Mouse (Mus musculus) liver (tissue): ENCODE measurements around the gene Maea.
A peak's percentile ranks its signal among the peaks of the same experiment; 100 is the strongest.

Experiments
- DNase-seq: peaks from one replicate; pipeline ENCODE4 v3.0.0-alpha.2; 2020; ENCODE audit warnings: mixed read lengths

Maea gene

GRCm38 (mm10) chr5:33358467-33358866 lies 23.2 kb downstream of the Maea start:
- no peak for DNase-seq

- no peak for DNase-seq
Measured at GRCm38 (mm10) chr5:33363263-33363662, 28.0 kb downstream of the Maea start.

GRCm38 (mm10) chr5:33368651-33369050 lies 33.3 kb downstream of the Maea start:
- no peak for DNase-seq

GRCm38 (mm10) chr5:33371137-33371536 lies 35.8 kb downstream of the Maea start:
- DNase-seq, result peak; percentile 53

- DNase-seq, result peak; percentile 57
Measured at GRCm38 (mm10) chr5:33371668-33372067, 36.4 kb downstream of the Maea start.

- no peak for DNase-seq
Measured at GRCm38 (mm10) chr5:33372331-33373038, 37.2 kb downstream of the Maea start.

GRCm38 (mm10) chr5:33377176-33377575 lies 41.9 kb downstream of the Maea start:
- DNase-seq, result no peak

- no peak for DNase-seq
Measured at GRCm38 (mm10) chr5:33377801-33378301, 42.5 kb downstream of the Maea start.

- DNase-seq, result peak; percentile 99
Measured at GRCm38 (mm10) chr5:33378302-33378854, 43.1 kb downstream of the Maea start, which contains the start of gene Uvssa. Gene Uvssa, plus strand, starts transcription at chr5:33378549.

- DNase-seq, result no peak
Measured at GRCm38 (mm10) chr5:33387550-33387949, 52.2 kb downstream of the Maea start.

GRCm38 (mm10) chr5:33393803-33394202 lies 58.5 kb downstream of the Maea start:
- peak; percentile 73 for DNase-seq

GRCm38 (mm10) chr5:33395693-33396092 lies 60.4 kb downstream of the Maea start:
- DNase-seq, result no peak

- DNase-seq, result no peak
Measured at GRCm38 (mm10) chr5:33396828-33397227, 61.5 kb downstream of the Maea start.

GRCm38 (mm10) chr5:33400819-33401218 lies 65.5 kb downstream of the Maea start:
- DNase-seq, result no peak

GRCm38 (mm10) chr5:33420313-33420712 lies 85.0 kb downstream of the Maea start:
- DNase-seq, result no peak
